In genomic region chr12:116048766-116049165, GRCm38 (mm10) we compare ENCODE assay signal across 8 mouse cellular contexts. TPM values are rescaled to one million over a fixed set of nuclear protein-coding genes. Genes with fewer than 3 reads are reported as not detected.
A peak's percentile ranks its signal among the peaks of the same experiment; 100 is the strongest.
DNase-seq lines count a peak whose midpoint lies in the region; ATAC-seq lines count a peak whose summit lies in the region.

No protein-coding gene starts in this region.

- peak overlapping the region; percentile 75 for H3K4me2 ChIP-seq in liver, embryonic 11.5 days
- H3K4me2 ChIP-seq in embryonic facial prominence, embryonic 11.5 days (ENCODE audit: low read depth, low read length), result peak overlapping the region; percentile 67
- H3K4me2 ChIP-seq in intestine, embryonic 15.5 days (replicated peaks), result peak overlapping the region; percentile 68
- peak overlapping the region; percentile 74 for H3K4me2 ChIP-seq in neural tube, embryonic 13.5 days

- peak overlapping the region; percentile 56 for H3K4me3 ChIP-seq in liver, embryonic 11.5 days (ENCODE audit: low read depth, low read length)
- peak overlapping the region; percentile 62 for H3K4me3 ChIP-seq in embryonic facial prominence, embryonic 11.5 days (ENCODE audit: low read depth, low read length)
- H3K4me3 ChIP-seq in intestine, embryonic 15.5 days (replicated peaks), result peak overlapping the region; percentile 81
- peak overlapping the region; percentile 87 for H3K4me3 ChIP-seq in neural tube, embryonic 13.5 days

- WGBS in liver, embryonic 11.5 days, result 70% methylated on average over 7 of the region's 7 CpGs
- WGBS in embryonic facial prominence, embryonic 11.5 days, result 58% methylated on average over 7 of the region's 7 CpGs
- WGBS in intestine, embryonic 15.5 days, result 49% methylated on average over 7 of the region's 7 CpGs
- WGBS in neural tube, embryonic 13.5 days, result 67% methylated on average over 7 of the region's 7 CpGs

- H3K9ac ChIP-seq in liver, embryonic 11.5 days (ENCODE audit: low read depth, low read length), result no peak overlapping the region
- peak overlapping the region; percentile 57 for H3K9ac ChIP-seq in embryonic facial prominence, embryonic 11.5 days (replicated peaks; ENCODE audit: low read length)
- H3K9ac ChIP-seq in intestine, embryonic 15.5 days, result peak overlapping the region; percentile 89; the same call in 1 of the 2 replicates
- peak overlapping the region; percentile 93 for H3K9ac ChIP-seq in neural tube, embryonic 13.5 days

- no peaks in the 10 kb centered on the region for H3K9me3 ChIP-seq in liver, embryonic 11.5 days (ENCODE audit: control insufficient read depth, low read length)
- H3K9me3 ChIP-seq in embryonic facial prominence, embryonic 11.5 days (replicated peaks; ENCODE audit: control insufficient read depth, low read length), result no peaks in the 10 kb centered on the region
- H3K9me3 ChIP-seq in intestine, embryonic 15.5 days, result no peaks in the 10 kb centered on the region
- H3K9me3 ChIP-seq in neural tube, embryonic 13.5 days, result no peaks in the 10 kb centered on the region

- no peak for ATAC-seq in liver, embryonic 11.5 days (replicated peaks; ENCODE audit: low FRiP score)
- ATAC-seq in embryonic facial prominence, embryonic 11.5 days (replicated peaks; ENCODE audit: insufficient number of reproducible peaks, low FRiP score, low TSS enrichment, low read depth), result no peak
- ATAC-seq in intestine, embryonic 15.5 days, result no peak
- ATAC-seq in neural tube, embryonic 13.5 days (ENCODE audit: low read depth), result no peak

- peaks cover 9% of the 10 kb centered on the region for H3K4me1 ChIP-seq in liver, embryonic 11.5 days (replicated peaks; ENCODE audit: control insufficient read depth, insufficient read depth, low read length)
- peaks cover 3% of the 10 kb centered on the region; the same call in 1 of the 2 replicates for H3K4me1 ChIP-seq in embryonic facial prominence, embryonic 11.5 days (ENCODE audit: control insufficient read depth, insufficient read depth, low read length)
- H3K4me1 ChIP-seq in intestine, embryonic 15.5 days (replicated peaks), result peaks cover 8% of the 10 kb centered on the region
- H3K4me1 ChIP-seq in neural tube, embryonic 13.5 days (replicated peaks), result peaks cover 26% of the 10 kb centered on the region

- no peak for DNase-seq in liver, embryonic 11.5 days (ENCODE audit: low spot score)
- DNase-seq in liver, result no peak
- DNase-seq in embryonic facial prominence, embryonic 11.5 days (ENCODE audit: low spot score), result no peak
- no peak for DNase-seq in layer of hippocampus, adult 18-20 months (ENCODE audit: low spot score in 2 of 2)
- no peak for DNase-seq in right cerebral cortex, postnatal 36 days (ENCODE audit: low spot score in 2 of 2)
- no peak for DNase-seq in urinary bladder, adult 2 months (ENCODE audit: low spot score)

- H3K27ac ChIP-seq in liver, embryonic 11.5 days (ENCODE audit: low read depth, low read length), result no peak overlapping the region
- H3K27ac ChIP-seq in embryonic facial prominence, embryonic 11.5 days (replicated peaks; ENCODE audit: low read depth, low read length), result no peak overlapping the region
- no peak overlapping the region for H3K27ac ChIP-seq in intestine, embryonic 15.5 days
- H3K27ac ChIP-seq in neural tube, embryonic 13.5 days (replicated peaks), result 0 out of 2 replicates have a peak overlapping the region, but pooled peaks have one; percentile 98

- no peaks in the 10 kb centered on the region for H3K36me3 ChIP-seq in liver, embryonic 11.5 days (ENCODE audit: control insufficient read depth, insufficient read depth, low read length)
- H3K36me3 ChIP-seq in embryonic facial prominence, embryonic 11.5 days (replicated peaks; ENCODE audit: control insufficient read depth, insufficient read depth, low read depth, low read length), result no peaks in the 10 kb centered on the region
- H3K36me3 ChIP-seq in intestine, embryonic 15.5 days, result no peaks in the 10 kb centered on the region
- peaks cover 36% of the 10 kb centered on the region for H3K36me3 ChIP-seq in neural tube, embryonic 13.5 days

- no peaks in the 10 kb centered on the region for H3K27me3 ChIP-seq in liver, embryonic 11.5 days (replicated peaks; ENCODE audit: control insufficient read depth, insufficient read depth, low read length)
- no peaks in the 10 kb centered on the region for H3K27me3 ChIP-seq in embryonic facial prominence, embryonic 11.5 days (ENCODE audit: control insufficient read depth, insufficient read depth, low read length)
- H3K27me3 ChIP-seq in intestine, embryonic 15.5 days (replicated peaks), result no peaks in the 10 kb centered on the region
- no peaks in the 10 kb centered on the region for H3K27me3 ChIP-seq in neural tube, embryonic 13.5 days

RNA-seq across cellular contexts. Expression of gene Zfp386, which starts 1.2 kb away (rescaled TPM):
- 19.4 and 21.1 TPM in 2 replicates for polyA plus RNA-seq in liver, embryonic 11.5 days (2014; fragmentation: Nextera tagmentation; extraction: Ambion mirVana)
- 70.8 and 80.2 TPM in 2 replicates for polyA plus RNA-seq in embryonic facial prominence, embryonic 11.5 days (2014; fragmentation: Nextera tagmentation; extraction: Ambion mirVana)
- 27.8 and 36.8 TPM in 2 replicates for polyA plus RNA-seq in intestine, embryonic 15.5 days (2015; fragmentation: Nextera tagmentation; extraction: Ambion mirVana)
- 53.8 and 55.8 TPM in 2 replicates for polyA plus RNA-seq in neural tube, embryonic 13.5 days (2015; fragmentation: Nextera tagmentation; extraction: Ambion mirVana)
- 10 to 100 TPM; 27.8 to 29.3 TPM for total RNA-seq in layer of hippocampus, adult 18-20 months (2021)
- 27.7 and 28.1 TPM in 2 replicates for polyA plus RNA-seq in urinary bladder, adult 2 months (2012; rRNA removed)

RNA-seq across cellular contexts. Expression of gene Vipr2, which starts 28.8 kb away (rescaled TPM):
- 0.40 and 1.1 TPM in 2 replicates for polyA plus RNA-seq in liver, embryonic 11.5 days (2014; fragmentation: Nextera tagmentation; extraction: Ambion mirVana)
- polyA plus RNA-seq in embryonic facial prominence, embryonic 11.5 days (2014; fragmentation: Nextera tagmentation; extraction: Ambion mirVana), result 2.5 and 3.3 TPM in 2 replicates
- 2.5 and 2.6 TPM in 2 replicates for polyA plus RNA-seq in intestine, embryonic 15.5 days (2015; fragmentation: Nextera tagmentation; extraction: Ambion mirVana)
- 0.50 and 0.59 TPM in 2 replicates for polyA plus RNA-seq in neural tube, embryonic 13.5 days (2015; fragmentation: Nextera tagmentation; extraction: Ambion mirVana)
- total RNA-seq in layer of hippocampus, adult 18-20 months (2021), result under 1 TPM; 0.46 to 0.99 TPM
- 0.43 and 0.65 TPM in 2 replicates for polyA plus RNA-seq in urinary bladder, adult 2 months (2012; rRNA removed)
